ENCODE assay signal across 10 mouse cellular contexts in the genomic region with DNA sequence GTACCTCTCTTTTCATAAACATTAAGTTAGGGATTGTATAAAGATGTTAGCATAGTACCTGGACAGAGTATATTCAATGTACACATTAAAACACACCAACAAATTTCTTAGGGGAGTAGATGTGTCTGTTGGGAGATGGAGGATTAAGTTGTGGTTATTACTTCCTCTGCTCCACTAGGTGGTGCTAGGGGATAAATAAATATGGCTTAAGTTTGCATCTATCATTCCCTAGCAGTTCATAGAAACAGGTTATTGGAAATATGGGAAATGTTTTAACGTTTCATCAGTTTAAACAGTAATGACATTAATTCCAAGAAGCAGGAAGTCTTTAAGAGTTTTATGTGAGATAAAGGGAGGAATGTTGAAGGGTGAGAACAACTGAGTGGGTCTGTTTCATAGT. TPM values are rescaled to one million over a fixed set of nuclear protein-coding genes. Genes with fewer than 3 reads are reported as not detected.
DNase-seq lines count a peak whose midpoint lies in the region; ATAC-seq and TF ChIP-seq lines count a peak whose summit lies in the region.
"Had no signal": no experiment of that assay in that cellular context is flagged by ENCODE, and none has a peak within 500 bp of the region (broad histone marks: within the 10 kb centered on the region; RNA-seq: fewer than 3 reads in every experiment).

No protein-coding gene starts in this region.

- DNase-seq in cerebellum, adult 2 months, result no peak
- peak in 2 of 3 experiments; percentile 10 to 12 for DNase-seq in liver, embryonic 14.5 days (ENCODE audit: low read depth in 3 of 3, low spot score in 3 of 3)
- no peak for DNase-seq in liver, embryonic 11.5 days (ENCODE audit: low spot score)
- DNase-seq in embryo, embryonic 10 days (ENCODE audit: low spot score), result peak; percentile 54
- DNase-seq in retina, postnatal 1 day, result peak; percentile 68
- DNase-seq in right cerebral cortex, adult 18-20 months, result no peak
- DNase-seq in kidney, postnatal 4 days, result no peak
- DNase-seq: thymus, adult 18-20 months had no signal

- no peak overlapping the region for H3K27ac ChIP-seq in cerebellum, adult 2 months (ENCODE audit: insufficient read depth, low read length)
- no peak overlapping the region for H3K27ac ChIP-seq in liver, embryonic 14.5 days
- no peak overlapping the region for H3K27ac ChIP-seq in liver, embryonic 11.5 days (ENCODE audit: low read depth, low read length)
- H3K27ac ChIP-seq: hindbrain, embryonic 10.5 days had no signal

- H3K4me1 ChIP-seq in cerebellum, adult 2 months (ENCODE audit: control insufficient read depth, insufficient read depth, low read length), result no peaks in the 10 kb centered on the region
- H3K4me1 ChIP-seq in liver, embryonic 14.5 days (replicated peaks; ENCODE audit: control insufficient read depth in 2 of 2, insufficient read depth in 2 of 2, low read length in 1 of 2), result no peaks in the 10 kb centered on the region
- no peaks in the 10 kb centered on the region for H3K4me1 ChIP-seq in liver, embryonic 11.5 days (replicated peaks; ENCODE audit: control insufficient read depth, insufficient read depth, low read length)
- H3K4me1 ChIP-seq: hindbrain, embryonic 10.5 days had no signal

- no peaks in the 10 kb centered on the region for H3K27me3 ChIP-seq in cerebellum, adult 2 months (ENCODE audit: control insufficient read depth, insufficient read depth, low read length)
- H3K27me3 ChIP-seq in liver, embryonic 14.5 days (ENCODE audit: control insufficient read depth, insufficient read depth, low read length), result no peaks in the 10 kb centered on the region
- no peaks in the 10 kb centered on the region for H3K27me3 ChIP-seq in liver, embryonic 11.5 days (replicated peaks; ENCODE audit: control insufficient read depth, insufficient read depth, low read length)

- no peak overlapping the region for H3K9ac ChIP-seq in liver, embryonic 14.5 days (replicated peaks)
- H3K9ac ChIP-seq in liver, embryonic 11.5 days (ENCODE audit: low read depth, low read length), result no peak overlapping the region

- no peak for ATAC-seq in cerebellum, adult (ENCODE audit: insufficient number of reproducible peaks, low FRiP score, low TSS enrichment)
- no peak for ATAC-seq in liver, embryonic 14.5 days (ENCODE audit: insufficient read depth)
- ATAC-seq in liver, embryonic 11.5 days (replicated peaks; ENCODE audit: low FRiP score), result no peak

- no peak overlapping the region for H3K4me3 ChIP-seq in cerebellum, adult 2 months (replicated peaks; ENCODE audit: insufficient read depth, low read depth, low read length)
- no peak overlapping the region for H3K4me3 ChIP-seq in liver, embryonic 14.5 days (ENCODE audit: insufficient read depth in 1 of 2, low read depth in 2 of 2, low read length in 2 of 2)
- H3K4me3 ChIP-seq in liver, embryonic 11.5 days (ENCODE audit: low read depth, low read length), result no peak overlapping the region
- H3K4me3 ChIP-seq: hindbrain, embryonic 10.5 days had no signal

- H3K4me2 ChIP-seq in liver, embryonic 14.5 days (ENCODE audit: low read depth), result no peak overlapping the region
- H3K4me2 ChIP-seq in liver, embryonic 11.5 days, result no peak overlapping the region

- no peak for TF ChIP-seq EP300 in liver, embryonic 14.5 days (IDR thresholded peaks at IDR 0.05; ENCODE audit: low read depth)

- 17% methylated on average over 1 of the region's 1 CpGs for WGBS in cerebellum, adult 2 months
- WGBS in liver, embryonic 14.5 days (ENCODE audit: insufficient replicate concordance), result 31% methylated on average over 1 of the region's 1 CpGs
- 52% methylated on average over 1 of the region's 1 CpGs for WGBS in liver, embryonic 11.5 days

- peaks cover 27% of the 10 kb centered on the region for H3K36me3 ChIP-seq in liver, embryonic 14.5 days (replicated peaks; ENCODE audit: control insufficient read depth, insufficient read depth, low read depth)
- peaks cover 19% of the 10 kb centered on the region for H3K36me3 ChIP-seq in liver, embryonic 11.5 days (ENCODE audit: control insufficient read depth, insufficient read depth, low read length)

- H3K9me3 ChIP-seq in liver, embryonic 14.5 days (ENCODE audit: control insufficient read depth, low read length), result no peaks in the 10 kb centered on the region
- H3K9me3 ChIP-seq in liver, embryonic 11.5 days (ENCODE audit: control insufficient read depth, low read length), result no peaks in the 10 kb centered on the region
- H3K9me3 ChIP-seq: hindbrain, embryonic 10.5 days had no signal

- peak; percentile 47; the same call in 1 of the 2 replicates for TF ChIP-seq CTCF in cerebellum, adult 2 months (IDR thresholded peaks at IDR 0.05; ENCODE audit: borderline replicate concordance, insufficient read depth, low read depth, low read length)
- TF ChIP-seq CTCF in liver, embryonic 14.5 days (IDR thresholded peaks at IDR 0.05; ENCODE audit: low read depth), result peak; percentile 61

- no peak for TF ChIP-seq POLR2A in cerebellum, adult 2 months (IDR thresholded peaks at IDR 0.05; ENCODE audit: borderline replicate concordance, insufficient read depth, low read length)

RNA-seq across cellular contexts. Expression of a gene that starts 13.0 kb away (rescaled TPM):
- polyA plus RNA-seq in cerebellum, adult 2 months (2012; rRNA removed), result 60.9 and 62.1 TPM in 2 replicates
- polyA plus RNA-seq in liver, embryonic 14.5 days (2012; rRNA removed), result 10.2 and 16.9 TPM in 2 replicates
- 33.7 and 36.3 TPM in 2 replicates for polyA plus RNA-seq in liver, embryonic 14.5 days (2014; fragmentation: Nextera tagmentation; extraction: Ambion mirVana)
- 75.1 and 78.7 TPM in 2 replicates for polyA plus RNA-seq in liver, embryonic 11.5 days (2014; fragmentation: Nextera tagmentation; extraction: Ambion mirVana)

Comparison
In these comparisons a context has a peak if more than half of its experiments do, and no peak if none do; other contexts are left out.
1. DNase-seq: peak in liver, embryonic 14.5 days (2 of 3), embryo, embryonic 10 days (single experiment) and retina, postnatal 1 day (single experiment); none in cerebellum, adult 2 months (0 of 2), liver, embryonic 11.5 days (single experiment), right cerebral cortex, adult 18-20 months (single experiment) and kidney, postnatal 4 days (0 of 2).